Mouse (Mus musculus) cerebellum, adult 18-20 months (tissue): Measurements from ENCODE around the gene Trpc3.

Source experiments
- DNase-seq, 2 experiments: peaks; one replicate each; pipeline ENCODE4 v3.0.0; 2021

Trpc3 gene

DNA sequence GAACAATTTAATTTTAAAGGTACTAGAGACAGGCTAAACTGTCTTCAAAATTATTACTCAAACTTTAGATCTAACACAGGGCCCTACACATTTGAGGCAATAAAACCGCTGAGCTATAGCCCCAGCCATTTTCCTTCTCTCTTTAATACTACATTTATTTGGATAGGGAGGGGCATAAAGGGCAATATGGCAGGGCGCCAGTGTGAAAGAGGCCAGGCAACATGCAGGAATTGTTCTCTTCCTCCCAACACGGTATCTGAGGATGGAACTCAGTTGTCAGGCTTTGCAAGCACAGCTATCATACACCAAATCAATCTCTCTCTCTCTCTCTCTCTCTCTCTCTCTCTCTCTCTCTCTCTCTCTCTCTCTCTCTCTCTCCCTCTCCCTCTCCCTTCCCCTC, 91.2 kb downstream of the Trpc3 start:
- no peak for DNase-seq

DNA sequence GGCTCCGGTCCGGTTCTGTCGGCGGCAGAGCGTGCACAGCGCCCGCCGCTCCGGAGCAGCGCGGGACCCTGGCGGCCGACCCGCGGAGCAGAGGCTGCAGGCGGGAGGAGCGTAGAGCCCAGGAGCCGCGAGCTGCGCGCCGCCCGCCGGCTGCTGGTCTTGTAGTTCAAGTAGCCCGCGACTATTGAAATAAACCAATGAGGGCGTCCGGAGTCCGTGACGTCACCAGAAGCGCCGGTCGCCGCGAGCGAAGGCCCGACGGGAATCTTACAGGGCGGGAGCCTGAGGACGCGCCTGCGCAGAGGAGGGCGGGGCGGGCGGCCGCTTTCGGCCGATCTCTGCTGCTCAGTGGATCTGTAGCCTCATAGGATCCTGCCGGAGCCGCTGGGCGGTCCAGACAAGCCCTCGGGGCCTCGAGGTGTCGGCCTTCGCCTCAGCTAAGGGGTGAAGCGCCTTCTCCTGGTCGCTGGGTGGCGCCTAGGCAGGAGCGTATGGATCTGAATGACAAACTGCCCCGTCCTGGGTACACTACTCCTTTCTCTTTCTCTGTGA, 118.1 kb downstream of the Trpc3 start, which contains the start of gene Ccna2:
TSS of gene Ccna2 (minus strand) at position 324 of the 552 bp plus-strand sequence.
- peak; percentile 97 to 98 for DNase-seq

DNA sequence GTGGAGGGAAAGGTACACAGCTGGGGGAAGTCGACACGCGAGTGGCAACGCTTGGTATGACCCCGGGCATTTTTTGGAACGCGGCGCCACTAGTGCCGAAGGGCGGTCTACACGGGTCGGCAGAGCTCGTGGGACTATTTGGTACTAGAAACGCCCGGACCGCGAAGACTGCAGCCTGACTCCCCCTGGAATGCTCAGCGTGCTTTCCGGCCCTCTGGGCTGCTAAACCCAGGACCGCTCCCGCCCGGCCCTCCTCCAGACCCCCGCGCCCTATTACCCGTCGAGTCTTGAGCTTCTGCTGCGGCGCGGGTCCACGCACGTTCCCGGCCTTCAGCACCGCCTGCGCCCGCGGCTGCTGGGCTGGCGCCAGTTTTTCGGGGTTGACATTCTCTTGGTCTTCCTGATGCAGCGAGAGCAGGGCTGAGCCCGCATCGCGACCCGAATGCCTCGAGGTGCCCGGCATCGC, 118.6 kb downstream of the Trpc3 start:
- no peak for DNase-seq
